In the genomic region with DNA sequence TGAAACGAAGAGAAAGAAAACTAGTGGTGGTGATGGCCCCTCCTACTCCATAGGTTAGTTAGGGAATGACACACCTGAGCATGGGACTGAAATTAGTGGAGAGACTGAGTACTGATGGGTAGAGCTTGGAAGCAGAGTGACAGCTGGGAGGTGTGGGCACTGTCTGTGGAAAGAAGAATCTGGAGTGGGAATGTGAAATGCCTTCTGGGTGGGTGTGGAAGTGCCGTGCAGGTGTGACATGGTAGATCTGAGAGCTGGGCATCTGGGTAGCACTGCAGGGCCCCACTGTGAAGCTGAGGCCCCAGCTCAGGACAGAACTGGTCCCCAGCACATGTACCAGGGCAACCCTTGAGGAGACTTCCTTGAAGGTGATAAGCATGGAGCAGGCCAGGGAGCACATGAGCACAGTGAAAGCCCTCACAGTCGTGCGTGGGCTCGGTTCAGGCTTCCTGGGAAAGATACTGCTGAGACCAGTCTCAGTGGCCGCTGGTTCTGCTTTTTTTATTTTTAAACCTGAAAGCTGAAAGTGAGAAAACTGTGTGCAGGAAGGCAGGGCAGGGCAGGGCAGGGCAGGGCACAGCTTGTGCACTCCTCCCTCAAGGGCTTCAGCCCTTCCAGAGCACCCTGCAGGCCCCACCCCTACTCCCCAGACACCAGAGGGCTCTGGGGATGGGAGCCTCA, we compare ENCODE assay signal across 13 mouse cellular contexts. TPM values are rescaled to one million over a fixed set of nuclear protein-coding genes. Genes with fewer than 3 reads are reported as not detected.
A peak's percentile ranks its signal among the peaks of the same experiment; 100 is the strongest.
DNase-seq lines count a peak whose midpoint lies in the region; ATAC-seq lines count a peak whose summit lies in the region.
"Had no signal": no experiment of that assay in that cellular context is flagged by ENCODE, and none has a peak within 500 bp of the region (broad histone marks: within the 10 kb centered on the region; RNA-seq: fewer than 3 reads in every experiment).

No protein-coding gene starts in this region.

- no peak overlapping the region for H3K4me2 ChIP-seq in hindbrain, embryonic 11.5 days (replicated peaks; ENCODE audit: low read depth, low read length)
- no peak overlapping the region for H3K4me2 ChIP-seq in hindbrain, embryonic 14.5 days (replicated peaks)
- no peak overlapping the region for H3K4me2 ChIP-seq in intestine, embryonic 16.5 days (ENCODE audit: low read depth, low read length)
- no peak overlapping the region for H3K4me2 ChIP-seq in liver, embryonic 12.5 days
- H3K4me2 ChIP-seq in kidney, embryonic 14.5 days (replicated peaks; ENCODE audit: low read depth, low read length) = no peak overlapping the region
- H3K4me2 ChIP-seq: forebrain, embryonic 13.5 days; neural tube, embryonic 12.5 days had no signal

- H3K4me1 ChIP-seq in hindbrain, embryonic 11.5 days (replicated peaks; ENCODE audit: control insufficient read depth, insufficient read depth, low read length) = no peaks in the 10 kb centered on the region
- no peaks in the 10 kb centered on the region for H3K4me1 ChIP-seq in hindbrain, embryonic 14.5 days (replicated peaks; ENCODE audit: control insufficient read depth, insufficient read depth, low read length)
- peaks cover 16% of the 10 kb centered on the region for H3K4me1 ChIP-seq in intestine, embryonic 16.5 days (ENCODE audit: control insufficient read depth, insufficient read depth, low read length)
- no peaks in the 10 kb centered on the region for H3K4me1 ChIP-seq in liver, embryonic 12.5 days
- H3K4me1 ChIP-seq in kidney, embryonic 14.5 days (ENCODE audit: control insufficient read depth, insufficient read depth, low read length) = 0 out of 2 replicates have a peak, but pooled peaks cover 5% of the 10 kb centered on the region
- H3K4me1 ChIP-seq: forebrain, embryonic 13.5 days; neural tube, embryonic 12.5 days had no signal

- 82% methylated on average over 6 of the region's 6 CpGs for WGBS in hindbrain, embryonic 11.5 days
- WGBS in hindbrain, embryonic 14.5 days = 92% methylated on average over 6 of the region's 6 CpGs
- WGBS in intestine, embryonic 16.5 days = 63% methylated on average over 6 of the region's 6 CpGs
- 52% methylated on average over 3 of the region's 6 CpGs for WGBS in macrophage (ENCODE audit: missing documents)
- 68% methylated on average over 6 of the region's 6 CpGs for WGBS in liver, embryonic 12.5 days (ENCODE audit: insufficient replicate concordance)
- 86% methylated on average over 6 of the region's 6 CpGs for WGBS in kidney, embryonic 14.5 days

- peaks cover 100% of the 10 kb centered on the region for H3K79me2 ChIP-seq in macrophage (ENCODE audit: inconsistent target)

- H3K9ac ChIP-seq in hindbrain, embryonic 11.5 days (ENCODE audit: low read depth, low read length) = no peak overlapping the region
- no peak overlapping the region for H3K9ac ChIP-seq in hindbrain, embryonic 14.5 days
- no peak overlapping the region for H3K9ac ChIP-seq in intestine, embryonic 16.5 days (ENCODE audit: low read depth, low read length)
- H3K9ac ChIP-seq in liver, embryonic 12.5 days = no peak overlapping the region
- H3K9ac ChIP-seq in kidney, embryonic 14.5 days (ENCODE audit: low read depth, low read length) = no peak overlapping the region
- H3K9ac ChIP-seq: forebrain, embryonic 13.5 days; liver, embryonic 14.5 days; neural tube, embryonic 12.5 days had no signal

- peak overlapping the region; percentile 36 for H3K27ac ChIP-seq in hindbrain, embryonic 11.5 days (ENCODE audit: low read depth, low read length)
- H3K27ac ChIP-seq in hindbrain, embryonic 14.5 days = no peak overlapping the region
- peak overlapping the region; percentile 54; the same call in 1 of the 2 replicates for H3K27ac ChIP-seq in intestine, embryonic 16.5 days (ENCODE audit: low read length)
- H3K27ac ChIP-seq in macrophage = 0 out of 2 replicates have a peak overlapping the region, but pooled peaks have one; percentile 7
- H3K27ac ChIP-seq in liver, embryonic 12.5 days = no peak overlapping the region
- no peak overlapping the region for H3K27ac ChIP-seq in kidney, embryonic 14.5 days (ENCODE audit: low read depth, low read length)
- H3K27ac ChIP-seq: forebrain, embryonic 13.5 days; liver, embryonic 14.5 days; neural tube, embryonic 12.5 days had no signal

- no peak overlapping the region for H3K4me3 ChIP-seq in hindbrain, embryonic 11.5 days (ENCODE audit: low read depth, low read length)
- H3K4me3 ChIP-seq in hindbrain, embryonic 14.5 days (replicated peaks; ENCODE audit: low read length) = no peak overlapping the region
- H3K4me3 ChIP-seq in intestine, embryonic 16.5 days (ENCODE audit: low read length) = no peak overlapping the region
- H3K4me3 ChIP-seq in macrophage (ENCODE audit: inconsistent target) = no peak overlapping the region
- no peak overlapping the region for H3K4me3 ChIP-seq in liver, embryonic 12.5 days
- no peak overlapping the region for H3K4me3 ChIP-seq in kidney, embryonic 14.5 days (ENCODE audit: low read length)
- H3K4me3 ChIP-seq: forebrain, embryonic 13.5 days; neural tube, embryonic 12.5 days had no signal

- no peaks in the 10 kb centered on the region for H3K27me3 ChIP-seq in hindbrain, embryonic 11.5 days (ENCODE audit: control insufficient read depth, insufficient read depth, low read length)
- H3K27me3 ChIP-seq in hindbrain, embryonic 14.5 days (ENCODE audit: control insufficient read depth, insufficient read depth, low read length) = no peaks in the 10 kb centered on the region
- no peaks in the 10 kb centered on the region for H3K27me3 ChIP-seq in intestine, embryonic 16.5 days (replicated peaks; ENCODE audit: control insufficient read depth, insufficient read depth, low read length)
- H3K27me3 ChIP-seq in liver, embryonic 12.5 days (replicated peaks) = no peaks in the 10 kb centered on the region
- H3K27me3 ChIP-seq in kidney, embryonic 14.5 days (ENCODE audit: control insufficient read depth, insufficient read depth, low read length) = no peaks in the 10 kb centered on the region
- H3K27me3 ChIP-seq: forebrain, embryonic 13.5 days; neural tube, embryonic 12.5 days had no signal

- H3K9me3 ChIP-seq in hindbrain, embryonic 11.5 days (ENCODE audit: control insufficient read depth, low read length) = no peaks in the 10 kb centered on the region
- no peaks in the 10 kb centered on the region for H3K9me3 ChIP-seq in hindbrain, embryonic 14.5 days (ENCODE audit: control insufficient read depth, low read length)
- no peaks in the 10 kb centered on the region for H3K9me3 ChIP-seq in intestine, embryonic 16.5 days (ENCODE audit: control insufficient read depth, low read length)
- H3K9me3 ChIP-seq in liver, embryonic 12.5 days (replicated peaks) = no peaks in the 10 kb centered on the region
- no peaks in the 10 kb centered on the region for H3K9me3 ChIP-seq in kidney, embryonic 14.5 days (ENCODE audit: control insufficient read depth, low read length)
- H3K9me3 ChIP-seq: forebrain, embryonic 13.5 days; neural tube, embryonic 12.5 days had no signal

- ATAC-seq in hindbrain, embryonic 11.5 days (ENCODE audit: low FRiP score) = no peak
- ATAC-seq in hindbrain, embryonic 14.5 days (ENCODE audit: low FRiP score) = no peak
- ATAC-seq in intestine, embryonic 16.5 days = peak; percentile 75
- no peak for ATAC-seq in liver, embryonic 12.5 days
- ATAC-seq in kidney, embryonic 14.5 days (ENCODE audit: low FRiP score, low TSS enrichment) = no peak
- ATAC-seq: forebrain, embryonic 13.5 days had no signal

- DNase-seq in hindbrain, embryonic 11.5 days (ENCODE audit: low spot score) = no peak
- DNase-seq in hindbrain, embryonic 14.5 days (ENCODE audit: low spot score) = no peak
- peak; percentile 69 for DNase-seq in brain, adult 2 months (ENCODE audit: low read depth, low spot score)
- no peak for DNase-seq in ovary, postnatal 10 days (ENCODE audit: low spot score)
- DNase-seq: adrenal gland, postnatal 25 days; thymus, adult 18-20 months had no signal

- peaks cover 7% of the 10 kb centered on the region for H3K36me3 ChIP-seq in hindbrain, embryonic 11.5 days (ENCODE audit: control insufficient read depth, insufficient read depth, low read length)
- peaks cover 58% of the 10 kb centered on the region for H3K36me3 ChIP-seq in hindbrain, embryonic 14.5 days (replicated peaks; ENCODE audit: control insufficient read depth, insufficient read depth)
- H3K36me3 ChIP-seq in intestine, embryonic 16.5 days (ENCODE audit: control insufficient read depth, insufficient read depth, low read length) = peaks cover 7% of the 10 kb centered on the region
- peaks cover 93% of the 10 kb centered on the region for H3K36me3 ChIP-seq in macrophage (ENCODE audit: inconsistent target)
- peaks cover 86% of the 10 kb centered on the region for H3K36me3 ChIP-seq in liver, embryonic 12.5 days
- peaks cover 65% of the 10 kb centered on the region for H3K36me3 ChIP-seq in kidney, embryonic 14.5 days (ENCODE audit: control insufficient read depth, insufficient read depth, low read length)

RNA-seq across cellular contexts. Expression of a gene that starts 51.7 kb away (rescaled TPM):
- polyA plus RNA-seq in hindbrain, embryonic 11.5 days (2014; fragmentation: Nextera tagmentation; extraction: Ambion mirVana) = 11.8 and 13.8 TPM in 2 replicates
- 10.0 and 13.3 TPM in 2 replicates for polyA plus RNA-seq in hindbrain, embryonic 14.5 days (2014; fragmentation: Nextera tagmentation; extraction: Ambion mirVana)
- 32.8 and 37.4 TPM in 2 replicates for polyA plus RNA-seq in intestine, embryonic 16.5 days (2015; fragmentation: Nextera tagmentation; extraction: Ambion mirVana)
- 10 to 100 TPM; 10.3 to 95.5 (median 30.2) TPM for total RNA-seq in macrophage (2018; cell fraction: chromatin; rRNA removed)
- total RNA-seq in macrophage (2018; cell fraction: cytosol; rRNA removed) = 10 to 100 TPM; 25.2 to 67.1 (median 48.6) TPM
- total RNA-seq in macrophage (2018; cell fraction: nucleus; rRNA removed) = 100 to 1,000 TPM in 1 of 26 experiments, 10 to 100 TPM in 25; 12.0 to 109 (median 50.4) TPM
- polyA plus RNA-seq in macrophage (2018) = 45.9 to 58.5 TPM (median 53.8 TPM) in 3 replicates
- polyA plus RNA-seq in liver, embryonic 12.5 days (2016; fragmentation: Nextera tagmentation; extraction: Ambion mirVana) = 9.4 and 9.5 TPM in 2 replicates
- 10.4 and 13.3 TPM in 2 replicates for polyA plus RNA-seq in kidney, embryonic 14.5 days (2014; fragmentation: Nextera tagmentation; extraction: Ambion mirVana)

RNA-seq across cellular contexts. Expression of a gene that starts 51.8 kb away (rescaled TPM):
- 64.7 and 74.0 TPM in 2 replicates for polyA plus RNA-seq in hindbrain, embryonic 11.5 days (2014; fragmentation: Nextera tagmentation; extraction: Ambion mirVana)
- polyA plus RNA-seq in hindbrain, embryonic 14.5 days (2014; fragmentation: Nextera tagmentation; extraction: Ambion mirVana) = 57.6 and 58.7 TPM in 2 replicates
- 243 and 247 TPM in 2 replicates for polyA plus RNA-seq in intestine, embryonic 16.5 days (2015; fragmentation: Nextera tagmentation; extraction: Ambion mirVana)
- 10 to 100 TPM in 3 of 26 experiments, 1 to 10 TPM in 14, under 1 TPM in 3, not detected in 6; 0.66 to 13.8 (median 4.1) TPM for total RNA-seq in macrophage (2018; cell fraction: chromatin; rRNA removed)
- 10 to 100 TPM in 24 of 26 experiments, 1 to 10 TPM in 2; 9.5 to 28.9 (median 16.6) TPM for total RNA-seq in macrophage (2018; cell fraction: cytosol; rRNA removed)
- 10 to 100 TPM in 3 of 26 experiments, 1 to 10 TPM in 23; 1.8 to 13.8 (median 3.8) TPM for total RNA-seq in macrophage (2018; cell fraction: nucleus; rRNA removed)
- 17.1 to 29.2 TPM (median 20.7 TPM) in 3 replicates for polyA plus RNA-seq in macrophage (2018)
- polyA plus RNA-seq in liver, embryonic 12.5 days (2016; fragmentation: Nextera tagmentation; extraction: Ambion mirVana) = 43.4 and 44.0 TPM in 2 replicates
- polyA plus RNA-seq in kidney, embryonic 14.5 days (2014; fragmentation: Nextera tagmentation; extraction: Ambion mirVana) = 139 and 141 TPM in 2 replicates

Comparison
In these comparisons a context has a peak if more than half of its experiments do, and no peak if none do; other contexts are left out.
1. H3K27ac ChIP-seq: peak in hindbrain, embryonic 11.5 days (single experiment), intestine, embryonic 16.5 days (single experiment) and macrophage (single experiment); none in hindbrain, embryonic 14.5 days (single experiment), liver, embryonic 12.5 days (single experiment) and kidney, embryonic 14.5 days (single experiment).